Mouse (Mus musculus) Muller cell, postnatal 12 days (primary cell): ENCODE measurements around the gene Clip3.

Source experiments
- DNase-seq: peaks from one replicate; pipeline ENCODE4 v3.0.0-alpha.2; 2015; ENCODE audit errors: inconsistent ontology term

Gene Clip3

DNA sequence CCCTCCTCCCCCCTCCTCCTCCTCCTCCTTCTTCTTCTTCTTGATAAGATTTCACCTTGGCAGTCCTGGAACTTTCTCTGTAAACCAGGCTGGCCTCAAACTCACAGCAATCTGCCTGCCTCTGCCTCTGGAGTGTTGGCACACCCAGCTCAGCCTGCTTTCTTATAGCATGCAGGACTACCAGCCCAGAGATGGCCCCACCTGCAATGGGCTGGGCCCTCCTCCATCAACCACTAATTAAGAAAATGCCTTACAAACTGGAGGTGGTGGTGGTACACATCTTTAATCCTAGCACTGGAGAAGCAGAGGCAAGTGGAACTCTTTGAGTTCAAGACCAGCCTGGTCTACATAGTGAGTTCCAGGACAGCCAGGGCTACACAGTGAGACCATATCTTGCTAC, 34.9 kb downstream of the Clip3 start:
- no peak for DNase-seq

DNA sequence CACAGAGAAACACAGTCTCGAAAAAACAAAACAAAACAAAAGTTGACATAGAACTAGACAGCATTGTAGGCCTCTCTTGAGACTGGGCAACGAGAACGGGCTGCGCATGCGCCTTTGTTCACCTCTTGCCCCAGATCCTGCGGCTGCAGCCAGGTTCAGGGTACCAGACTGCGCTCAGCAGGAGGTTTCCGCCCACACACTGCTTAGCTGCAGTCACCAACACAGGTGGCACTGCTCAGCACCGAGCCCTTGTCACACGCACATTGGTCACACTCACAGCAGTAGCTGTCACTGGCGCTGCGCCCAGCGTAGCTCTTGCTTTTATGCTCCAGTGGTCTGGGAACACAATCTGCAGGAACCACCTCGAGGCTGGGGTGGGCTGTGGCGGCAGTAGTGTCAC, 35.6 kb downstream of the Clip3 start:
- DNase-seq = peak; percentile 53

- no peak for DNase-seq
These were observed 36.9 kb downstream of the Clip3 start for GRCm38 (mm10) chr7:30328379-30328778.

DNA sequence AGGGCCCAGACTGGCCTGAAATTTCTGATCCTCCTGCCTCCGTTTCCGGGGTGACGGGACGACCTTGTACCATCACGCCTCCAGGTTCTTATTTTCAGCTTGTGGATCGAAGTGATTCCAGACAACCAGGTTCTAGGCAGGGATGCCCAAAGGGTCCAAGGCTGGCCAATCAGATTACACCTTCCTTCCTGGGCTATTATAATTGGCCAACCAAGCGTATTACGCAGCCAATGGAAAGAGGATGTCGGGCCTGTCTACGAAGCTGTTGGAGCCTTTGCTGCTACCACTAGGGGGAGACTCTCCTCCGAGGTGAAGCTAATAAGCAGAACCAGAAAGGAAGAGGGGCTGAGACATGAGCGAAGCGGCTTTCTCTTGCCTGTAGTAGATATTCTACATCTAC, 40.4 kb downstream of the Clip3 start:
- DNase-seq = peak; percentile 74

GRCm38 (mm10) chr7:30332622-30333259, 41.2 kb downstream of the Clip3 start:
- DNase-seq = no peak

DNA sequence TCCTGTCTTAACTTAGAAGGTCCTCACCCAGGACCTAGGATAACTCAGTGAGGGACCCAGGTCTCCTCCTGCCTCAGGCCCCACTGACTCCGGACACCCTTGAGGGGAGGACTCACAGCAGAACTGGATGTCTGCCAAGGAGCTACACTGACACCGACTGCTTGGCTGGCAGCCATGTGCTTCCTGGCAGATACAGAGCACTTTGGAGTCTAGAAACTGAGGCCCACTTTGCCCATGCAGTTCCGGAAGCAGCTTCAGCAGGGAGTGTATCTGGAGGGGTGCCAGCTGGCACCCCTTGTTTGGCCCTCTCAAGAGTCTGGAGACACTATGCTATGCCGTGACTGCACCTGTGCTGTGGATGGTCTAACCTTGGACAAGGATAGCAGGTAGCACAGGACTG, 41.9 kb downstream of the Clip3 start:
- DNase-seq = peak; percentile 62

DNA sequence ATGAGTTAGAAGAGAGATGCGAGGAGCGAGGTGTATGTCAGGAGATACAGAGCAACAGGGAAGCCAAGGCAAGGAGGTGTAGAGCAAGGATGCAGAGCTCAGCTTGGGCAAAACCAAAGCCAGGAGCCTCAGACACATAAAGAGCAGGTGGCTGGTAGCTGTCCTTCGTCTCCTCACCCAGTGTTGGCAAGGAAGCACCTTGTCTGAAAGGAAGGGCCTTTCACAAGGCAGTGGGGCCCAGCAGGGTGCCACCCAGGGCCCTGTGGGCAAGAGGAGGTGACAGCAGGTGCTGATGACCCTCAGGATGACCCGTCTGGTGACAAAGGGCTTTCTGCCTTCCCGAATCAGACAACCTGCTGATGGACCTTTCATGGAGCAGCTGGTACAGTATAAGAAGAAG, 43.0 kb downstream of the Clip3 start:
- DNase-seq = no peak

DNA sequence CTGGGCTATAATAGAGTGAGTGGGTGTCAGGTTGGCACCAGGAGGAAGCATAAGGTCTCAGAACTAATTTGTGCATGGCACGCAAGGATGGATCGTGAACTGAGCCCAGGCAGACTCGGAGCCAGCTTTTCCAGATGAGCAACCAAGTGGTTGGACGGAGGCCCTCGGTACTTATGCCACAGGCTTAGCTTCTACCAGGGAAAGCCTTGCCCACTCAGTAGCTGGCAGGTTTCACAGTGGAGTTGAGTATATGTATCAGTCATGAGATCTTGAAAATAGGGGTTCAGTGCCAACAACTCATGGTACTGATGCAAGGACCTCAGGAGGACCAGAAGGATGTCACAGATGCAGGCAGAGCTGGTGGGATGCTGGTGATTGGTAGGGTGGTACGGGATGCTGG, 44.2 kb downstream of the Clip3 start:
- DNase-seq = no peak

DNA sequence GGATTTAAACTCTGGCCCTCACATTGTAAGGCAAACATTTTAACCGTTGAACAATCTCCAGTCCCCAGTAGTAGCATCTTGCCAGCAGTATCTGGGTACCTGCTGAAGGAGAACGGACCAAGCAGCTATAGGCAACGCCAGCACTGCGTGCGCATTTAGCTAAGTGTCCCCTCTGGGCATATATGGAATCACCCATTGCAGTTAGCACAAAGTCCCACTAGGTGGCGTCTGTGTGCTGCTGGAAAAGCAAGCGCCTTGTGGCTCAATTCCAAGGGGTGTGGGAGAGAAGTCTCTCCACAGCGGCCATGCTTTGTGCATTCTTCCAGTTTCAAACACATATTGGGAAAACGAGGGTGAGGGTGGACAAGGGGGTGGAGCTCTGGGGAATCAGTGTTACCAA, 44.9 kb downstream of the Clip3 start:
- peak; percentile 83 for DNase-seq

DNA sequence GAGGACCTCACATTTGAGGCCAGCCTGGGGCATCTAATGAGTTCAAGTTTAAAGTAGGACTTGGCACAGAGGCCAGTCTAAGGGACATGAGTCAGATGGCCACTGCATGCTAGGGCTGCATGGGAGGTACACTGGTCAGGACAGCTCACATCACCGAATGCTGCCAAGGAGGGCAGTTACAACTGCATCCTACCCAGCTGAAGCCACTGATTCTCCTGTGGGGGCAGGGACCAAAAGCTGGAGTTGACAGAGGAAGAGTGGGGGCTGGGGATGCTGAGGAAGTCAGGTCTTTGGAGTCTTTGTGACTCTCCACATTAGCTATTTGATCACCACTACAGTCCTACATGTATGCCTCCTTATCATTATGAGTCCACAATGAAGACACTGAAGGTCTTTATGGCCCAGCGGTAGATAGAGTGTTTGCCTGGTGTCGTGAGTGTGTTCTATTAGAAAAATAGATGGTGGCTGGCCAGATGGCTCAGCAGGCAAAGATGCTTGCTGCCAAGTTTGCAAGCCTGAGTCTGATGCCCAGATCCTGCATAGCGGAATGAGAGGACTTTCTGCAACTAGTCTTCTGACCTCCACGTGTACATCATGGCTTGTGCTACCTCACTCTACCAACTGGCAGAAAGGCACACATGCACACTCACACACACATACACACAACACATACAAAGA, 48.0 kb downstream of the Clip3 start:
- no peak for DNase-seq

DNA sequence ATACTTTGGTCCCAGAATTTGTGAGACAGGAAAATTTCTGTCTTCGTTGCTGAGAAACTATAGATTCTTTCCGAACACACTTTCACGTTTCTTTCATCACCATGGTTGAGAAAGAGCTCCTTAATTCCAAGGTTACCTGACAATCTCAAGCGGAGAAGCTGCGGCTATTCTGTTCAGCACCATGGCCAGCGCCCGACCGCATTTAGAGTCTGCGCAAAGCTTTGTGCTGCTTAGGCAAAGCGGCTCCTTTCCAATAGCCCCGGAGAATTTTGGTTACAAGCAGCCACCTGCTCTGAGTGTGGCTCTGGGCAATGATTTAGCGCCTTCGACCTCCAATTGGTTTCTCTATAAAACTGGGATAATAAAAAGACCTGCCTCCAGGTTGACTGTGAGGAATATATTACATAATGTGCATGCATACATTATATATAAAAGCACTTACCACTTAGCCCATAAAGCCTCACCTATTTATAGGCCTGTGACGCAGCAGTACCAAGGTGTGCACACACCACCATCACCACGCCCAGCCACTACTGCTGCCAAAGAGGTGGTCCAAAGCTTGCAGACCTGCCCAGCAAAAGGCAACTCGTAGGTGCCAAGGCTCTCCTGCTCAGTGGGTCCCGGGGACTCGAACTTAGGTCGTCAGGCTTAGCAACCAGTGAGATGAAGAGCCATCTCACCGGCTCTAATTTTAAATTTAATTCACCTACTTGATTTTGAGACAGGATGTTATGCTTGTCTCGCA, 55.3 kb downstream of the Clip3 start:
- DNase-seq = peak; percentile 52

DNA sequence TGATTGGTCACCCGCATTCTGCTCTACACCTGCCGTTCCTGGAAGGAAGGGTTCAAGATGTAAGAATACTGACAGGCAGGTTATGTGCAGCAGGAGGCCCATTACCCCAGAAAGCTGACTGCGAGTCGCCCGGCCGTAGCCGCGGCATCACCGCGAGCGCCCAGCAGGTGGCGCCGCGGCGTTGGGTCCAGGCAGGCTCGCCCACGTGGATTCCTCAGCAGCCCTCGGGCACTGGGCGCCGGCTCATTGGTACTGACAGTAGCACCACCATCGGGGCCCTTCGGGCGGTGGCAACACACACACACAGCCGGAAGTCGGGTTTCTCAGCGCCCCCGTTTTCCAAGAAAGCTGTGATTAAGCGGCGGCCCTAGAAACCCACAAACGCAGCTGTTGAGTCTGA, 56.3 kb downstream of the Clip3 start:
- peak; percentile 75 for DNase-seq

- DNase-seq = peak; percentile 55
These were observed 61.8 kb downstream of the Clip3 start for GRCm38 (mm10) chr7:30353279-30353822.

GRCm38 (mm10) chr7:30354059-30354458, 62.5 kb downstream of the Clip3 start:
- peak; percentile 22 for DNase-seq
